Mouse (Mus musculus) lung, embryonic 14.5 days (tissue): ENCODE measurements at regions not wholly inside any gene's neighbourhood (a gene's known extent, or its start where the extent isn't known, plus 50 kb on each side); places are given as distances from the start of the nearest gene placed in this dataset.

Experiments used
- ATAC-seq: fragments of 200-750 bp; cut with Nextera tagmentation; 2 replicates; pipeline ENCODE4 v1.8.0; 2017; ENCODE audit warnings: mild to moderate bottlenecking, moderate TSS enrichment, moderate library complexity; ENCODE audit not compliant: insufficient read depth
- DNase-seq: peaks from one replicate; pipeline ENCODE4 v3.0.0-alpha.2; 2015
- H3K27ac ChIP-seq: fragments of 300-500 bp; sonication (generic); 2 replicates; pipeline ENCODE4 v1.5.1; 2014; ENCODE audit warnings: low read depth, mild to moderate bottlenecking, moderate library complexity
- H3K27me3 ChIP-seq: fragments of 300-500 bp; sonication (generic); 2 replicates; pipeline ENCODE4 v1.6.1; 2014; ENCODE audit warnings: low read length, control low read depth; ENCODE audit not compliant: insufficient read depth
- H3K36me3 ChIP-seq: fragments of 300-500 bp; sonication (generic); 2 replicates; pipeline ENCODE4 v1.6.1; 2014; ENCODE audit warnings: control low read depth; ENCODE audit not compliant: insufficient read depth
- H3K4me1 ChIP-seq: fragments of 300-500 bp; sonication (generic); 2 replicates; pipeline ENCODE4 v1.6.1; 2014; ENCODE audit warnings: antibody characterized with exemption, control low read depth; ENCODE audit not compliant: insufficient read depth
- H3K4me2 ChIP-seq: fragments of 300-500 bp; sonication (generic); 2 replicates; pipeline ENCODE4 v1.6.1; 2014; ENCODE audit warnings: mild to moderate bottlenecking
- H3K4me3 ChIP-seq: fragments of 300-500 bp; sonication (generic); 2 replicates; pipeline ENCODE4 v1.5.1; 2014; ENCODE audit warnings: low read depth, low read length
- H3K9ac ChIP-seq: fragments of 300-500 bp; sonication (generic); 2 replicates; pipeline ENCODE4 v1.6.1; 2014
- H3K9me3 ChIP-seq: fragments of 300-500 bp; sonication (generic); 2 replicates; pipeline ENCODE4 v1.6.1; 2016; ENCODE audit warnings: low read depth, low read length, control low read depth
- CTCF ChIP-seq: IDR thresholded peaks from 2 replicates; pipeline ENCODE4 v1.5.1; 2016; ENCODE audit warnings: antibody characterized with exemption, low read depth
- WGBS: fragments of 180-500 bp; shearing (Covaris S2); extraction: QIAGEN DNeasy Blood & Tissue Kit; methylation state at CpG from one replicate; pipeline ENCODE4 v1.1.7; 2014; 5-methylcytosine and 5-hydroxymethylcytosine counted together

DNA sequence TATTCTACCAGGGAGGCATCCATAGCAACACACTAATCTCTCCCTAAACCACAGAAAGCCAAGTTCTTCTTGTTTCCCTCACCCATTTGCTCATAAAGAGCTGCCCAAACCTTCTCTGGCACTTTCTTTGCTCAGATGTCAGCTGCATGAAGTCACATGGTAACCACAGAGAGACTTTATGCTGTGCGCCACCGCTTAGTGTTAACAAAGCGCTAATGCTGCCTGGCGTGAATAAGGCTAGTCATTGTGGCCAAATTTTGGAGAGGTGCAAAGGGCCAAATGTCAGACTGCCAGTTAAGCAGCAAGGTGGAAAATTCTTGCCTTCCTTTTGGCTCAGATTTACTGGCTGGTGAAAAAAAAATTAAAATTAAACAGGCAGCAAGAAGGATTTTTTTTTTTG lies 302.3 kb downstream of the Osr1 start:
- DNase-seq: no peak
- Histone ChIP-seq H3K9ac (no peak overlapping the region), H3K4me1 (no peaks in the 10 kb centered on the region), H3K4me3 (no peak overlapping the region), H3K9me3 (no peaks in the 10 kb centered on the region), H3K36me3 (no peaks in the 10 kb centered on the region), H3K27me3 (no peaks in the 10 kb centered on the region), H3K27ac (no peak overlapping the region), H3K4me2 (no peak overlapping the region)
- WGBS: 89% methylated on average over 4 of the region's 4 CpGs
- ATAC-seq: no peak
- no peak for TF ChIP-seq CTCF

DNA sequence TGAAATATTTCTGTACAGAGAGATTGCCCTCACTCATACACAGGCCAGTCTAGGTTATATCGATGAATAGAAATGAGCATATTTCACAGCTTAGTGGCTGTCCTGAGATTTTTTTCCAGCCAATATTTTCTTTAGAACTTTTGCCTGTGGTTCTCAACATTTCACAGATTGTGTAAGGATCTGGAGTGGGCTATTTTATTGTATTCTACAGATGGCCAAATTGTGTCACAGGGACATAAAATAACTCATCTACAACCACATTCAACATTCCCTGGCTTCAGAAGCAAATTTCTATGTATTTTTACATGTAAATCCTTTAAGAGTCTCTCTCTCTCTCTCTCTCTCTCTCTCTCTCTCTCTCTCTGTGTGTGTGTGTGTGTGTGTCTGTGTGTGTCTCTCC lies 303.3 kb downstream of the Osr1 start:
- H3K4me2 ChIP-seq: no peak overlapping the region

DNA sequence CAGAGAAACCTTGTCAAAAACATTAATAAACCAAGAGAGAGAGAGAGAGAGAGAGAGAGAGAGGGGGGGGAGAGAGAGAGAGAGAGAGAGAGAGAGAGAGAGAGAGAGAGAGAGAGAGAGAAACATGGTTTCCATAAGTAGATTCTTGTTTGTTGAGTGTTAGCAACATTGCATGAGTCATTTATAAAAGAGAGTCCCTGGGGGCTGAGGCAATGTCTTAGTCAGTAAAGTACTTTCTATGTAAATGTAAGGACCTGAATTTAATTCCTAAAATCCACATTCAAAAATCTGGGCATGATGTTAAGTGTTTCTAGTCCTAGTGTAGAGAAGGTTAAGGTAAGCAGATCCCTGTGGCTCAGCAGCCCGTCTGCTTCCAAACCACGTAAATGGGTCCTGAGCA lies 304.9 kb downstream of the Osr1 start:
- no peaks in the 10 kb centered on the region for H3K36me3 ChIP-seq
- H3K9me3 ChIP-seq: no peaks in the 10 kb centered on the region
- H3K9ac ChIP-seq: no peak overlapping the region
- no peaks in the 10 kb centered on the region for H3K4me1 ChIP-seq
- no peak for ATAC-seq
- H3K4me3 ChIP-seq: no peak overlapping the region
- no peaks in the 10 kb centered on the region for H3K27me3 ChIP-seq
- no peak for DNase-seq
- TF ChIP-seq CTCF: no peak
- no peak overlapping the region for H3K27ac ChIP-seq
- 92% methylated on average over 2 of the region's 2 CpGs for whole genome bisulfite sequencing
- no peak overlapping the region for H3K4me2 ChIP-seq

More for the DNA sequence above, 303.3 kb downstream of the Osr1 start:
- ATAC-seq: no peak
- Histone ChIP-seq H3K9me3 (no peaks in the 10 kb centered on the region), H3K36me3 (no peaks in the 10 kb centered on the region), H3K4me1 (no peaks in the 10 kb centered on the region), H3K4me3 (no peak overlapping the region), H3K27ac (no peak overlapping the region), H3K27me3 (no peaks in the 10 kb centered on the region), H3K9ac (no peak overlapping the region)
- no peak for TF ChIP-seq CTCF
- 85% methylated on average over 1 of the region's 1 CpGs for WGBS
- no peak for DNase-seq

DNA sequence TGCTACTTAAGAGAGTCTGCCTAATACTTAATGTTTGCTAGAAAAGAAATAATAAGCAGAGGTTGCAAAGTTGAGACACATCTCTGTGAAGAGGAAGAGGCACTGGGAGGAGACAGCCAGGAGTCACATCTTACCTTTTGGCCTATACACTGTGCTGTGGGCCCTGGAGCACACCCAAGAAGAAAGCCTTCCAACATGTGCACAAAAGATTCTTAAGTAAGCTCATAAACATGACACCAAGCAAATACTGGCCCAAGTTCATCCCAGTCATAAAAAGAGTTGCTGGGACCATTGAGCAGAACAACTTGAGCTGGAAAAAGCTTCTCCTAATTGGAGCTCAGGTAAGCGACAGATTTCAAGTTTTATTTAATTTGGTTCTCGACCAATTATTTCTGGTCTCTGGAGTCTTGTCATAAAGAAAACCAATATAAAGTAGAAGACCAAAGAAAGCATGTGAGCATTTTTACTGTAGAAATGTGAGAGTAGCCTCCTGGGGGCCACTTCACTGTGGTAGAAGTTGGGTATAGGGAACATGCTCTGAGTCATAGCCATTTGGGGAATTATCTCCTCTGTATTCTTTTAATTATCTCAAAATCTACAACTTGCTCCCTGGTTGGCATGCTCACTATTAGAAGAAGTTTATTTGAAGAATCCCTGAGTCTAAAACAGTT lies 312.2 kb downstream of the Osr1 start:
- H3K27ac ChIP-seq: no peak overlapping the region
- H3K36me3 ChIP-seq: no peaks in the 10 kb centered on the region
- WGBS: 80% methylated on average over 2 of the region's 2 CpGs
- TF ChIP-seq CTCF: no peak
- H3K9ac ChIP-seq: no peak overlapping the region
- DNase-seq (no peak), ATAC-seq (no peak)
- H3K4me1 ChIP-seq: no peaks in the 10 kb centered on the region
- H3K27me3 ChIP-seq: no peaks in the 10 kb centered on the region
- no peak overlapping the region for H3K4me3 ChIP-seq
- no peaks in the 10 kb centered on the region for H3K9me3 ChIP-seq
- no peak overlapping the region for H3K4me2 ChIP-seq

DNA sequence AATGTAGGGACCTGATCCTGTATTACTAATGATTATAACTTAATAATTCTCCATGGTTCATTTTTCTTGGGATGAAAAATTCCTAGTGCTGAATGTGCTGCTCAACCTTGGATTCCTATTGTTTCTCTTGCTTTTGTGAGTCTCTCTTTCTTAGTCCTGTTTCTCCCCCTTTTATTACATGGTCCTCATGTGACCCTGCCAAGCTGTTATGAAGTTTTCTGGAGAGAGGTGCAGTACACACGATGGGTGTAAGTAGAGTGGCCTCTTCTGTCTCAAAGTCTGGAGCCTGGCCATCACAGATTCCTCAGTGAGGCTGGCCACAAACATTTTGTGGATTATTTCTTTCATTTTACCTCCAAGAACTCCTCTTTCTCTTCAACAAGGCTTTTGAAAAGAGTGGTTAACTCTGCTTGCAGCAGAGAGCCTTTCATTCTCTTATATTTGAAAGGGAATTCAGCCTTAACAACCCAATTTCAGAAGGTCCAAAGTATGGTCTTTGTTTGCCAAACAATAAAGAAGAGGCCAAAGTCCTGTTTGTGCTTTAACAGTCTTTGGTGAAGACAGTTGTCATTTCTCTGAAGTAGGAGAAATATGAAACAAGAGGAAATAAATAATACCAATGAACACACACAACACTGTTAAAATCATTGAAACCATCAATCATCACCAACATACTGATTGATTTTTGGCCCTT lies 313.3 kb downstream of the Osr1 start:
- 50% methylated on average over 1 of the region's 1 CpGs for WGBS
- H3K9ac ChIP-seq: no peak overlapping the region
- no peak overlapping the region for H3K4me2 ChIP-seq
- H3K9me3 ChIP-seq: no peaks in the 10 kb centered on the region
- ATAC-seq (no peak), DNase-seq (no peak)
- no peak overlapping the region for H3K4me3 ChIP-seq
- H3K36me3 ChIP-seq: no peaks in the 10 kb centered on the region
- no peak for TF ChIP-seq CTCF
- no peaks in the 10 kb centered on the region for H3K4me1 ChIP-seq
- no peak overlapping the region for H3K27ac ChIP-seq
- no peaks in the 10 kb centered on the region for H3K27me3 ChIP-seq

GRCm38 (mm10) chr12:9894521-9894920 lies 324.6 kb downstream of the Osr1 start:
- WGBS: 85% methylated on average over 2 of the region's 2 CpGs
- H3K36me3 ChIP-seq: no peaks in the 10 kb centered on the region
- no peaks in the 10 kb centered on the region for H3K27me3 ChIP-seq
- no peak for DNase-seq
- H3K27ac ChIP-seq: no peak overlapping the region
- no peak overlapping the region for H3K4me2 ChIP-seq
- TF ChIP-seq CTCF: no peak
- H3K4me3 ChIP-seq: no peak overlapping the region
- no peaks in the 10 kb centered on the region for H3K4me1 ChIP-seq
- ATAC-seq: no peak
- H3K9me3 ChIP-seq: no peaks in the 10 kb centered on the region
- H3K9ac ChIP-seq: no peak overlapping the region

DNA sequence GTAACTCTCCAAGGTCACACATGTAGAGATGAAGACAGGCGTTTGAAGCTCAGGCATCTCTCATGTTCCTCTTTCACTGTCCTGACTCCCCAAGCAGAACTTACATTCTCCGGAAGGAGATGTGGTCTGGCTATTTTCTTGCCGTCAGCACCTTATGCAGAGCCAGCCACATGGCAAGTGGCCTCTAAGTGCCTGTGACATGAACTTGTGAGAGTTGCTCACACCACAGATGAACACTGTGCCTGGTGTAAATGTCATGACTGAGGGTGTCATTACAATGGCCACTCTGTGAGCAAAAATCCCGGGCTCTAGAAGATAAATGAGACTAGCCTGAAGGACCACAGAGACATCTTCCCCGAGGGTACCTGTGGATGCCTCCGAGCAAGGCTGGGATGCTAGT lies 328.1 kb downstream of the Osr1 start:
- H3K36me3 ChIP-seq: no peaks in the 10 kb centered on the region
- peaks cover 6% of the 10 kb centered on the region; the same call in 1 of the 2 replicates for H3K4me1 ChIP-seq
- DNase-seq: no peak
- WGBS: 74% methylated on average over 6 of the region's 6 CpGs
- no peaks in the 10 kb centered on the region for H3K27me3 ChIP-seq
- no peak for TF ChIP-seq CTCF
- H3K9me3 ChIP-seq: no peaks in the 10 kb centered on the region
- no peak overlapping the region for H3K27ac ChIP-seq
- H3K9ac ChIP-seq: no peak overlapping the region
- H3K4me3 ChIP-seq: no peak overlapping the region
- no peak overlapping the region for H3K4me2 ChIP-seq
- no peak for ATAC-seq
